Mouse (Mus musculus) liver, adult 2 months (tissue): Measurements from ENCODE around the gene Card19. TPM values are rescaled to one million over a fixed set of nuclear protein-coding genes. Genes with fewer than 3 reads are reported as not detected.

ENCODE experiments used
- DNase-seq: peaks from one replicate; pipeline ENCODE4 v3.0.0-alpha.2; 2011; ENCODE audit warnings: low read depth, low spot score; ENCODE audit errors: extremely low read depth
- H3K27ac ChIP-seq: fragments of 200-500 bp; replicated peaks from 2 replicates; pipeline ENCODE4 v1.5.1; 2012; ENCODE audit warnings: low read depth, mild to moderate bottlenecking, control low read depth, inconsistent platforms, low read length; ENCODE audit not compliant: insufficient read depth
- H3K27me3 ChIP-seq: fragments of 200-500 bp; 2 replicates; pipeline ENCODE4 v1.6.1; 2012; ENCODE audit warnings: mild to moderate bottlenecking, moderate library complexity, low read length, inconsistent platforms; ENCODE audit not compliant: control insufficient read depth, insufficient read depth
- H3K36me3 ChIP-seq: fragments of 200-500 bp; 2 replicates; pipeline ENCODE4 v1.6.1; 2012; ENCODE audit warnings: low read length, inconsistent platforms; ENCODE audit not compliant: control insufficient read depth, insufficient read depth
- H3K4me1 ChIP-seq: fragments of 200-500 bp; 2 replicates; pipeline ENCODE4 v1.6.1; 2011; ENCODE audit warnings: low read length; ENCODE audit not compliant: control insufficient read depth, insufficient read depth
- H3K4me3 ChIP-seq: fragments of 200-500 bp; 2 replicates; pipeline ENCODE4 v1.5.1; 2011; ENCODE audit warnings: low read depth, mild to moderate bottlenecking, control low read depth, low read length, moderate library complexity; ENCODE audit not compliant: insufficient read depth
- H3K79me2 ChIP-seq: fragments of 200-500 bp; 2 replicates; pipeline ENCODE4 v1.6.1; 2012; ENCODE audit warnings: inconsistent platforms, mild to moderate bottlenecking, low read length, moderate library complexity; ENCODE audit not compliant: control insufficient read depth, insufficient read depth
- H3K9ac ChIP-seq: fragments of 200-500 bp; 2 replicates; pipeline ENCODE4 v1.6.1; 2012; ENCODE audit warnings: low read depth, mild to moderate bottlenecking, control low read depth, inconsistent platforms, low read length
- CTCF ChIP-seq: fragments of 200-500 bp; IDR thresholded peaks from 2 replicates; pipeline ENCODE4 v1.5.1; 2011; ENCODE audit warnings: low read depth, low read length, control low read depth
- POLR2A ChIP-seq: fragments of 200-500 bp; IDR thresholded peaks from 2 replicates; pipeline ENCODE4 v1.6.1; 2011; ENCODE audit warnings: low read length, control low read depth; ENCODE audit not compliant: insufficient read depth; ENCODE audit errors: extremely low read depth
- WGBS: fragments of 180-500 bp; shearing (Covaris S2); methylation state at CpG from one replicate; pipeline ENCODE4 v1.1.7; 2018; 5-methylcytosine and 5-hydroxymethylcytosine counted together
- polyA plus RNA-seq: library from polyadenylated mRNA; depleted of rRNA; stranded (reverse); fragments of >200 nt; gene quantifications from 2 replicates; pipeline ENCODE4 v1.2.3, GENCODE M21; 2012; rRNA removed
- total RNA-seq: library from RNA; depleted of rRNA; stranded (reverse); fragments of >200 nt; gene quantifications from 2 replicates; pipeline ENCODE4 v1.2.3, GENCODE M21; 2014; rRNA removed

The Card19 gene
- total RNA-seq (11.2 and 15.3 TPM in 2 replicates), polyA plus RNA-seq (35.4 and 38.0 TPM in 2 replicates)

- Histone ChIP-seq H3K4me1 (peaks cover 9% of the 10 kb centered on the region), H3K27ac (peak within 1 kb of the TSS; percentile 96), H3K36me3 (no peaks in the 10 kb centered on the region), H3K79me2 (no peaks in the 10 kb centered on the region; the same call in 1 of the 2 replicates), H3K27me3 (no peaks in the 10 kb centered on the region), H3K9ac (peak within 1 kb of the TSS; percentile 92), H3K4me3 (peak within 1 kb of the TSS; percentile 89)
- under 1% methylated on average over 70 of the region's 78 CpGs for WGBS
- DNase-seq = peak; percentile 85
- TF ChIP-seq POLR2A (peak; percentile 65), CTCF (no peak)
Measured at GRCm38 (mm10) chr13:49215504-49216219, at the start of gene Card19. Gene Card19, minus strand, starts transcription at chr13:49216037.

DNA sequence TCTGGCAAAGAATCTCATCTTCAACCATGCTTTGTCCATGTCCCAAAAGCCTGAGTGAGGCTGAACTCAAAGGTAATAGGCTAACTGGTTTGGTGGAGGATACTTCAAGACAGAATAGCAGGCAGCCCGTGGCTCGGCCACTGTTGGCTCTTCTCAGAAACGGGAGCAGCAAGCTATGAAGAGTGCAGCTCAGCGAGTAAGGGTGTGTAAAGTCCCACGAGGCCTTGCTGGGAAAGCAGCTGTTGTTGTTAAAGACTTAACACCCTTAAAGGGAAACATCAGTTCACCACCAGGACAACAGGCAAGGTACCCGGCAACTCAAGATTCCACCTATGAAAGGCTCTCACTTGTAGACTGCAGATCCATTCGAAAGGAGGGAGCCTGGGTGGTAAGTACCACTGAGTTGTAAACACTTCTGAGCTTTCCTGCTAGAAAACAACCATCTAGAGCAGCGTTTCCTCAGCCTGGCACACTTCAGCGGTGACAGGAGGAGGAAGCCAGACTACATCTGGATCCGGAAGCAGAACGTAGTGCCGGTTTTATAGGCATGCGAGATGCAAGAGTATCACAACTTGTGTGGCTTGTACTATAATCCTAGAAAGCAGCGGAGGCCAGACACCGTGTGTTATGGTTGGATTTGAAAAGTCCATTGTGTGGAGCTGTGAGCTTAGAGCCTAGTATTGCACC is 44.3 kb upstream of the Card19 start:
- Histone ChIP-seq H3K27me3 (no peaks in the 10 kb centered on the region), H3K4me1 (no peaks in the 10 kb centered on the region), H3K36me3 (no peaks in the 10 kb centered on the region), H3K4me3 (no peak overlapping the region), H3K27ac (no peak overlapping the region), H3K9ac (no peak overlapping the region), H3K79me2 (no peaks in the 10 kb centered on the region)
- DNase-seq = no peak
- WGBS = 76% methylated on average over 15 of the region's 15 CpGs
- no peak for TF ChIP-seq POLR2A
- TF ChIP-seq CTCF = no peak

DNA sequence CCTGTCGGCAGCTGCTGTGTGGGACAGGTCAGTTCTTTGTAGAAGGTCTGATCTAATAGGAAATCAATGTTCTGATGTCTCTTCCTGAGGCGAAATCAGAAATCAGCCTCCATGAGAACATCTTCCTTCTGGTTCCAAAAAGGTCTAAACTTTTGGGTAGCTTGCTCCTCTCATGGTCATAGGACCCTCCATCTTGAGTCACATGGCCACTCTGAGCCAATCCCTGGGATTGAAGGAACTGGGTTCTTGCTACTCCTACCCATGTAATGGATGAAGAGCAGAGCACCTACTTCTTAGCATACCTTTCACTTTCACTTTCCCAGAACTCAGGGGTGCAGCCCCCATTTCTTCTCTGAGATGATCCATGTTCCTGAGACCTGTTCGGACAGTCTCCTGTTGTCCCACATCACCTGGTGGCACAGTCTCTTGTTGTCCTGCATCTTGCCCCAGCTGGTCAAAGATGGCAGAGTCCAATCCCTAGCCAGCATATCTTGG is 42.0 kb upstream of the Card19 start:
- Histone ChIP-seq H3K36me3 (no peaks in the 10 kb centered on the region), H3K4me1 (no peaks in the 10 kb centered on the region), H3K4me3 (no peak overlapping the region), H3K79me2 (no peaks in the 10 kb centered on the region), H3K27ac (no peak overlapping the region), H3K27me3 (no peaks in the 10 kb centered on the region), H3K9ac (no peak overlapping the region)
- DNase-seq = no peak
- TF ChIP-seq CTCF (no peak), POLR2A (no peak)
- WGBS = 64% methylated on average over 3 of the region's 3 CpGs

DNA sequence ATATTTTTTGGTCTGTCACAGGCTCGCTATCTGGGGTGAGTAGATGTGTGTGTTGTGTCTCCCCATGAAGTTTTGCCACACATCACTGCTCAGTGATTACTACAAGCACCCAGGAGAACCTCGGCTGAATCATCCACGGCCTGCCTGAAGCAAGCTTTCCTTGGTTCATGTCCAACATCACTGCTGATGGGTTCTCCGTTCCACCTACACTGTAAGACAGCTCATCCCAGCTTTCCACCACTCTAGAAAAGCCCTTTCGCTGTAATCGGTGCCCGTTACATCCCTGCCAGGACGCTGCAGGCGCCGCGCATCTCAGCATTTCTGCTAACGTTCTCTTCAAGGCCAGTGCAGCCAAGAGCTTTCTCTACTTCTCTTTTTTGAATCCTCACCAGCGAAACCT is 36.9 kb upstream of the Card19 start:
- H3K27me3 ChIP-seq = no peaks in the 10 kb centered on the region
- H3K36me3 ChIP-seq = no peaks in the 10 kb centered on the region
- 89% methylated on average over 13 of the region's 13 CpGs for WGBS
- no peak overlapping the region for H3K9ac ChIP-seq
- TF ChIP-seq CTCF = no peak
- TF ChIP-seq POLR2A = no peak
- no peaks in the 10 kb centered on the region for H3K79me2 ChIP-seq
- no peak overlapping the region for H3K27ac ChIP-seq
- DNase-seq = no peak
- H3K4me3 ChIP-seq = no peak overlapping the region
- peaks cover 1% of the 10 kb centered on the region; the same call in 1 of the 2 replicates for H3K4me1 ChIP-seq

DNA sequence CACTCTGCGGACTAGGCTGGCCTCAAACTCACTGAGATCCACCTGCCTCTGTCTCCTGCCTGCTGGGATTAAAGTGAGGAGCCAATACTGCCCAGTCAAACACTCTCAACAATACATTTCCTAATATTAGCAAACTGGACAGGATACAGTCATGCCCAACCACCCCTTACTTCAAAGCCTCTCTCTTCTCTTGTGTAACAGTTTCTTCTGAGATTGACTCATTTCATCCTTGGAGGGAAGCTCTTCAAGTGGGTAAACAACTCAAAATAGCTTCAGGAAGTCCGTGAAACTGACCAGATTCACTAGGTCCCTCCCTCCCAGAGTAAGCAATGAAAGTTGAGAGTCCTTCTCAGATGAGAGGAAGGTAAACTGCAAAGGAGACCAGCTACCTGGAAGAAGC is 36.3 kb upstream of the Card19 start:
- no peaks in the 10 kb centered on the region for H3K27me3 ChIP-seq
- no peak overlapping the region for H3K27ac ChIP-seq
- no peak overlapping the region for H3K4me3 ChIP-seq
- no peak for DNase-seq
- H3K9ac ChIP-seq = no peak overlapping the region
- TF ChIP-seq CTCF (no peak), POLR2A (no peak)
- H3K36me3 ChIP-seq = no peaks in the 10 kb centered on the region
- no peaks in the 10 kb centered on the region for H3K79me2 ChIP-seq
- peaks cover 5% of the 10 kb centered on the region; the same call in 1 of the 2 replicates for H3K4me1 ChIP-seq
- 57% methylated on average over 2 of the region's 2 CpGs for WGBS
